Mouse (Mus musculus) right cerebral cortex, postnatal 10 days (tissue): ENCODE data around the gene Dse.

ENCODE experiments used
- DNase-seq, 2 experiments: peaks; one replicate each; pipeline ENCODE4 v3.0.0; 2021; ENCODE audit warnings: low spot score in 2 of 2

The Dse gene

DNA sequence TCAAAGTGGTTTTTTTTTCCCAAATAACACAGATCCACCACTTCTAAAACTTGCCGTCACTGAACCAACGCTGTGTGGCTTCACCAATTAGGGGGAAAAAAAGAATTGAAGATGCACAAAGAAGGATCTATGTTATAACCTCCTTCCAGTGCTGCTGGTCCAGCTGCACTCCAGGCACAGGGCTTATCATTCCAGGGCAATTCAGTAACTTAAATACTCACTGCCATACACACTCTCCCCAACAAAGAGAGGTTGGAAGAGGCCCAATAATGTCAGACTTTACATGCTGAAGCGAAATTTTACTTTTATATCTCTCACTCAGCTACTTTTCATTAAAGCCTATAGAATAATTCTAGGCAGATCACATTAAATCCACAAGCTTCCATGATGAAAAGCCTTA is 8.9 kb downstream of the Dse start:
- no peak for DNase-seq

- DNase-seq: no peak
Observed at GRCm38 (mm10) chr10:34198061-34198460, 9.5 kb downstream of the Dse start.

GRCm38 (mm10) chr10:34197269-34197668 is 10.2 kb downstream of the Dse start:
- DNase-seq: no peak

- no peak for DNase-seq
Observed at GRCm38 (mm10) chr10:34194957-34195356, 12.6 kb downstream of the Dse start.

DNA sequence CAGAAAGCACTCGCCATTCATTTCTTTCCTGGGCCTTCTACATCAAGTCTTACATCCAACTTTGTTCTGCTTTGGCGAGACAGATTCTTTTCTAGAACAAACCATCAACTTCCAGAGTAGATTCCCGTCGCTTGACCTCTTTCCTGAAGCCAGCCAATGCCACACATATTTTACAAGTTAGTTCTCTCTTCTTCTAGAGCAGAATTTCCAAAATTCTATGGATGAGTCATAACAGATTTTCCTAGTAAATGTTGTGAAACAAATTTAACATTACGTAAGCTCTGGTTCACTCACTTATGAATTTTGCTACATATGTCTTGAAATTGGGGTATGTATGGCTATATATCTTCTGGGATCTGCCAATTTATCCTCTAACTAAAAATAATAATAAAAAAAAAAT is 13.0 kb downstream of the Dse start:
- DNase-seq: no peak

- peak; percentile 44 to 47 for DNase-seq
Observed at GRCm38 (mm10) chr10:34186571-34187260, 20.8 kb downstream of the Dse start.

DNA sequence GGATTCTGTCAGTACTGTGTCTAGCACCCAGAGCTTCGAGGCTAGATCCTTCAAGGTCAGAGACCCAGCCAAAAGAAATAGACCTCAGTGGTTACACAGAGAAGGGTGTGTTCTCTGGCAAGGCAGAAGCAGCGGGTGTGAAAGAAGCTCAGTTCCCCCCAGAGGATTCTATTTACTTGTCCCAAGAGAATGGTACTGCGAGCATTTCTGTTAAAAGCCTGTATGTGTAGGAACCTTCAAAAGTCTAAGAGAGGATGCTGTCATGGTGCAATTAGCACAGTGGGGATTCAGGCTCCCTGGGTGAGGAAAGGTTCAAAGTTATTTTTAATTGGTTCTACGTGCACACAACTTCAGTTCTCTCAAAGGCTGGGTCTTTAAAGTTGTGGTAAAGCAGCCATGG is 22.0 kb downstream of the Dse start:
- no peak for DNase-seq

- no peak for DNase-seq
Observed at GRCm38 (mm10) chr10:34184956-34185355, 22.6 kb downstream of the Dse start.

GRCm38 (mm10) chr10:34183731-34184130 is 23.8 kb downstream of the Dse start:
- peak; percentile 32 to 37 for DNase-seq

DNA sequence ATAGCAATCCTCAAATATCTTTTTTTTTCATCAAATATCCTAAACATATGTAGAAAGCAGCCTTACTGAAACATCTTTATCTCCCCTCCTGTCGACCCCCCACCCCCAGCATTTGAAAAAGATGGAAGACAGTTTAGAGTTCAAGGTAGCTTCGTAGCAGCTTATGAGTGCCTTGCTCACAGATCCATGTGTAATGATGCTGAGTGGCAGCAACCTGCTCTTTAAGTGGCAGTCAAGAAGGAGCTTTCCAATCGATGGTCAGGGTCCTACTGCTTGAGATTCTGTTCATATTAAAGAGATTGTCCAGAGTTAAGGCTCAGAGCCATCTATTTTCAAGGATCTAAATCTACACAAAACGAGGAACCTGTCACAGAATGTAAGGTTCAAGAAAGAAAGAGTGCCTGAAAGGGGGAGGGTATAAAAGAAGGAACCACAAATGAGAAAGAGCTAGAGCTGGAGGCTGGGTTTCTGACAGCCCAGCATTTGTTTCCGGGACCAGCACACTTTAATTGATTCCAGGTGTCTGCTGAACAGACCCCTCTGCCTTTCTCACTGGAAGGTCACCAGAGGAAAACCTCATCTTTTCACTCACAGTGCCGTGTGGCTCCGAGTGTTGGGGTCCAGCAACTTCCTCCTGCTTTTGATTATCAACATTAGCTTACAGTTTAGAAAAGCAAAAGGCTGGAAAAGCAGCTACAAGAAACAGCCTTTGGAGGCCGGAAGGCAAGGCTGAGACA is 31.5 kb downstream of the Dse start:
- DNase-seq: no peak

DNA sequence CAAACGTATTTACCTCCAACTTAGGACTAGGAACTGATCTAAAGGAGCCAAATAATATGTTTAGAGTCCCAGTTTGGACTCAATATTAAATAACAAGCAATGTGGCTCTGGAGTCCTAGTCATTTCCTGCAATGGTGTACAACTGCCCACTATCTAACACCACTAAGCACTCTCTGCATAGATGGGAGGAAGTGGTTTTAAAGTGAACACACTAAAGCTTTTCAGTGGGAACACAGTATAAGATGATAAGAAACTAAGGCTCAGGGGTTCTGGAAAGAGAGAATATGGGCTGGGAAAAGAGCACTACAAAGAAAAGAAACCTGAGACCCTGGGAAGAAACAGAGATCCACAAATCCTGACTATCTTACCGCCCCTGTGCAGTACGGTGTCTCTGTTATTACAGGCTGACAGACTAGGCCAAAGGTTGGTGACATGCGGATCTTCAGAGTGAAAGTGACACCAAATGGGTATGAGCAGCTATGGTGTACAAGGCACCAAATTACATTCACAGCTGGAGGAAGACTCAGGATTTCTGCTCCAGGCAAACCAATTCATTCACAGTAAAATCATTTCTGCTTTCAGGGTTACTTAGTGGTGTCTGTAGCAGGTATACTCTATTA is 34.7 kb downstream of the Dse start:
- no peak for DNase-seq

DNA sequence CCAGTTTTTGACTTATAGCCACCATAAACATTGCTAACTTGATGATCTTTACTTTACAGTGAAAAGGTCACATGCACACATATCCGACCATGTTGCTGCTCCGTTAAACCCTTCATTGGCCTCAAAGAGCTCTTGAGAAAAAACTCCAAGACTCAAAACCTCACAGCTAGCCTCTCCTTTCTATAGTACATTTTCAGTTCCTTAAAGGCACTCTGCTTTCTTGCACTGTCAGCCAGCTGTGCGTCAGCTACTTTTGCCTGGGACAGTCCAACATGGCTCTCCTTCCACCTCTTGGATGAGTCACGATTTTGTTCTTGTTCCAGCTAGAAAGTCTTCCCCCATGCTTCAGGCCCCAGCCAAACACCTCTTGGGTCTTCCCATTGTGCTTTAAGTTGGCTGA is 35.9 kb downstream of the Dse start:
- DNase-seq: peak; percentile 27 to 30

DNA sequence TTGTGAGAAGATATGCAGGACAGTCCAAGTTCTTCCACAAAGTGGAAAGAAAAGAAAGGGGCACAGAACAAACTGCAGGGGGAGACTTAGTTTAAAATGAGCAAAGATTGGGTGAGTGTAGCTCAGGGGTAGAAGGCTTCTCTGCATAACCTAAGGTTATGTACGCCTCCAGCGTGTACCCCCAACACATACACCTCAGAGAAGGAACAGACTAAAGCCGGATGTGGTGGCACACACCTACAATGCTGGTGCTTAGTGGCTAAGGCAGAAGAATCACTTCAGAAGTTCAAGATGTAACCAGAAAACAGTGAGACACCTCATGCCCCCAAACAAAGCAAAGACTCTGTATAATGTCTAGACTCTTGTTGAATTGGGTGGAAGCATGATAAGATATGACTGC is 36.3 kb downstream of the Dse start:
- no peak for DNase-seq

GRCm38 (mm10) chr10:34166971-34167370 is 40.5 kb downstream of the Dse start:
- DNase-seq: no peak

DNA sequence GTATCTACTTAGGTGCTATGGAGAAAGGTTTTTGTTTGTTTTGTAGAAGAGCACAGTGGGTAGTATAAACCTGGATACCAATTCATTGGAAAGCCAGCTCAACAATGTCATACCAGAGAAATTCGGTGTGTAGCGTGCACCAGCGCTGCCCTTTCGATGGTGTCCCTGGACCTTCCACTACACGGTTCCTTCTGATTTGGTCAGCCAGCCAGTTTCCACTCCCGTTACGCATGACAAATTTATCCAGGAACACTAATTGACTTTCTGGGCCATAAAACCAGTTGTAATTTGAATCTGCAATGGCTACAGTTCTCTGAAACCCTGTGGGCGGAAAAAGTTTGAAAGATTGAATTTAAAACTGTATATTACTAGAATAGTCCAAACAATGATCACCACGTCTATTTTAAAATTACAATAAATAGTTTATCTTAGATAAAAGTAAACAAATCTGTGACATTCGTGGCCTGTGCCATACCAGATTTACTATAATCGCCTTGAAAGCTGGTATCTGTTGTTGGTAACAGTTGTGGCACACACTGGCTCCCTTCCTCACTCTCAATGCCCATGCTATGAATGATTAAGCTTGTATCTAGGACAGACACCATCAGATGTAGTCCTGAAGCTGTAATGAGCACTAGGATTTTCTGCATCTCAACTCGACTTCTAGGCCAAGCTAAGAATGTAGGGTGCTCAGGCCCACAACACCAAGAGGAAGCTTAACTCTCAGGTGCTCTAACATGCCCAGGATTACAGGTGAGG is 51.5 kb downstream of the Dse start:
- DNase-seq: no peak

- DNase-seq: no peak
Observed at GRCm38 (mm10) chr10:34151827-34152226, 55.7 kb downstream of the Dse start.

GRCm38 (mm10) chr10:34150454-34150853 is 57.1 kb downstream of the Dse start:
- DNase-seq: no peak

DNA sequence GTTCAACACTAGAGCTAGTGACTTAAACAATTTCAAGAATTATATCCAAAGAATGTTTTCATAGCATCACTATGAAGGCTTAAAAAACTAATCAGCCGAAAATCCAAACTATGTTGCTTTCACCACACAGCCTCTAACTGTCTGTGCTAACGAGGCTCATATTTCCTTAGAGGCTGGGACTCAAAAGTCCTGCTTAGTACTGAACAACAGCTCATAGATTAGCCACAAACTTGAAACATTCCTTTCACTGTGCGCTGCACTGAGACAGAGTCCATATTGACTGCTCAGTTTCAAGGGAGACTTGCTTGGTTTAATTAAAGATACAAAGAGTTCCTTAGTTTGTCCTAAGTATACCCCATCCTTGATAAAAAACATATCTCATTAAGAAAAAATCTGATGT is 57.7 kb downstream of the Dse start:
- DNase-seq: no peak

GRCm38 (mm10) chr10:34141693-34142092 is 65.8 kb downstream of the Dse start:
- no peak for DNase-seq

GRCm38 (mm10) chr10:34139768-34140167 is 67.7 kb downstream of the Dse start:
- no peak for DNase-seq

- no peak for DNase-seq
Observed at GRCm38 (mm10) chr10:34138027-34138426, 69.5 kb downstream of the Dse start.

DNA sequence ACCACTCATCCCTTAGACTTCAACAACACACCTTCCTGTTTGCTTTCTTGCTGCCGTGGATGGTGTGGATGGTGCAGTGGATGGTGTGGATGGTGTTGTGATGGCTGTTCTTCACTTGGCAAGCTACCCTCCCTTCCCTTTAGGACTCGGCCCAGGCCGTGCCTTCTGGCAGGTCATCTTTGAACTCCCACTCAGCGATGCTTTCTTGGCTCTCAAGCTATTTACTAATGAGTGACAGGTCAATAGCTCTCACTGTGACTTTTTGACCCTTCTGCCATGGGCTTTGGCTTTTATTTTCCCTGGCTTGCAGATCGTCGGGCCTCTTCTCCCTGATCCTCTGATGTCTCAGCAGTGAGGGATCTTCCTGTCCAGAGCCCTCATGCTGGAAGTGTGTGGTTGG is 71.1 kb downstream of the Dse start:
- DNase-seq: no peak
